Mouse (Mus musculus): ENCODE measurements around the gene Nrxn2.

Nrxn2 gene

DNA sequence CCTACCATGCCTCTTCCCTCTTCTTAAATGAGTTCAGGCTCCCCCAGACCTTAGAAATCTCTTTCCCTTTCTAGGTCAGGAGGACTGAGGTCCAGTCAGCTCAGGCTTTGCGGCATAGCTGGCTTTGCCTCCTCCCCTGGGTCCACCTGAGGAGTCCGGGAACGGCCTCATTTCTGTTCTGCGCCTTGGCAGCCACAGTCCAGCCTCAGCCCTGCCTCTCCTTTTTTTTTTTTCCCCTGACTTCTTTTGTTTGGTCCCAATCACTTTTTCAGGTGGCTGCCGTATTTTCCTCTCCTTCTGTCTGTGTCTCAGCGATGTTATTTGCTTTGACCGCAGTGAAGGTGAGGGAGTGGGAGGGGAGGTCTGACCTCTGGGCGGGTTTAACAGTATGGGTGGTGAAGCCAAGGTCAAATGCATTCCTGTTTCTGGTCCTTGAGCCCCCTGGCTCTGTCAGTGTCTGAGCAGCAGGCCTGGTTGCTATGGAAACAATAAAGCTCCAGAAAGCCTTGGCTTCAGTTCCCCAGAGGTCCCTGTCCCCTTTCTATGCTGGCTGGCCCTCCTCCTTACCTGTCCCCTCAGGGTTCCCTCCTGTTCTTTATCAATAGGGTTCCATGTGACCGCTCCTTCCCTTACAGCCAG is 34.3 kb downstream of the Nrxn2 start:
- DNase-seq = peak in 1 of 2 experiments; percentile 19

DNA sequence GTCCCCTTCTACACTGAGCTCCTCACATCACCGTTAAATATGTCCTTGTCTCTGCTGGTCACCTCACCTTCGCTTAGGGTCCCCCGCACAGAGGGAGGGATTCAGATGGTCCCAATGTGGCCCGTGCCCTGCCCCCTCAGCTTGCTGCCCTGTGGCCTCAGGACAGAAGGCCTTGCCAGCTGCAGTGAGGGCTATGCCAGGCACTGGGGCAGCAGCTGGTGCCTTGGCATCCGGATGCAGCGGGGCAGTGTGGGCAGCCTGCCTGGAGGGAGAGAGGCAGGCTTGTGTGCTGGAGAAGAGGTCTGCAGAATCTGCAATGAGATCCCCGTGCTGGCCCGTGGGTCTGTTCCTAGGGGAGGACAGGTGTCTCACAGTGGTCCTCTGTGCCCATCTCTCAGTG is 34.8 kb downstream of the Nrxn2 start:
- peak; percentile 56 to 72 for DNase-seq

DNA sequence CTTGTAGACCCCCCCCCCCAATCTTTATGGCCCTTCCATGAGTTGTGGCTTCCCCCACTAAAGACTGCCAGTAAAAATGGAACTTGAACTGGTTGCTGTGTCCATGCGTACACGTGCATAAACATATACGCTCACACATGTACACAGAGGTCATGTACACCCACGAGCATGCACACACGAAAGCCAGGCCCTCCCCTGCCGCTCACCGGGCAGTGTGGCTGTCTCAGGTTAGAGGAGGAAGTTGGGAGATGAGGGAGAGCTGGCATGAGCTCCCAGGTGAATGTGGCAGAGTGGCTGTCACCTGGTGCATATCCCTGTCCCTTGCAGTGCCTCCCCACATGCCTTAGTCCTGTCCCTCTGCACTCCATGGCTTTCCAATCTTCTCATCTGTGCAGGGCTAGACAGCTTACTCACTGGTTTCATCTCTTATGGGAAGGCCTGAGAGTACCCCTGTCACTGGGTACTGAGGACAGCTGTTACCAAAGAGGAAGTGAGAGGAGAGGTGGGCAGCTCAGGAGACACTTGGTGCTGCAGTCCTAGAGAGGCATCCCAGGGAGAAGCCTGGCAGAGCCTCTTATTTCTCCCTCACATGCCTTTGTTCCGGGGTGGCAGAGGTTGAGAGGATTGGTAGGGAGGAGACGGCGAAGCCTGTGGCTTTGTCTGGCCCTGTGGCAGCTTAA is 35.6 kb downstream of the Nrxn2 start:
- DNase-seq = no peak

DNA sequence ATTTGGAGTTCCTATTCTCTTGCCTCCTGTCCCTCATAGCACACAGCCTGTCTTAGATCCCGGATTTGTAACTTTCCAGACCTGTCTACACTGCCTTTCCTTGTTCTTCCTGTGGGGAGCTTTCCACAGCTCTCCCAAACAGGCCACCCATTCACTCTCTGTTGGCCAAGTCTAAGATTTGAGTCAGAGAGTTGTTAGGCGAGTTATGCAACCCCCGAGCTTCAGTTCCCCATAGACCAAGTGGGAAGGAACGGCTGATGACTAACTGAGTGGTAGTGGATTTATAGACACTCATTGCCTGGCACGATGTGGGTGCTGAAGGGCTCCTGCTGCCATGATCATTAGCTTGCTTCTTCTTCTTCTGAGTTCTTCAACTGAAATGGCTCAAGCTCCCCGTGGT is 41.0 kb downstream of the Nrxn2 start:
- DNase-seq = no peak

DNA sequence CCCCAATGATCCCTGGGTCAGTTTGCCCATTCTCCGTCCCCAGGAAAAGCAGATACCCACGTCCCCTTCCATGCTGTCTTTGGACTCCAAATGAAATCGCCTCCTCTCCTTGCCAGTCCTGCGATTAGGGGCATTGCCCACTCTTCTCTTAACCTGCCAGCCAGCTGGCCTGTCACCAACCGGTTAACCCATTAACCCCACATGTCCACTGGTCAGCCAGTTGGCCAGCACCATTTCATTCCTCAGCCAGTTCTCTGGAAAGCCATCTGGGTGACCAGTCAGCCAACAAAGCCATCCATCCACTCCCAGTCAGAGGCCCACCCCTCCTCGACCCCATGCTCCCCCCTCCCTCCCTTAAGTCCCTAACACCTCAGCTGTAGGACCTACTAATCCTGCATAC is 44.3 kb downstream of the Nrxn2 start:
- no peak for DNase-seq

DNA sequence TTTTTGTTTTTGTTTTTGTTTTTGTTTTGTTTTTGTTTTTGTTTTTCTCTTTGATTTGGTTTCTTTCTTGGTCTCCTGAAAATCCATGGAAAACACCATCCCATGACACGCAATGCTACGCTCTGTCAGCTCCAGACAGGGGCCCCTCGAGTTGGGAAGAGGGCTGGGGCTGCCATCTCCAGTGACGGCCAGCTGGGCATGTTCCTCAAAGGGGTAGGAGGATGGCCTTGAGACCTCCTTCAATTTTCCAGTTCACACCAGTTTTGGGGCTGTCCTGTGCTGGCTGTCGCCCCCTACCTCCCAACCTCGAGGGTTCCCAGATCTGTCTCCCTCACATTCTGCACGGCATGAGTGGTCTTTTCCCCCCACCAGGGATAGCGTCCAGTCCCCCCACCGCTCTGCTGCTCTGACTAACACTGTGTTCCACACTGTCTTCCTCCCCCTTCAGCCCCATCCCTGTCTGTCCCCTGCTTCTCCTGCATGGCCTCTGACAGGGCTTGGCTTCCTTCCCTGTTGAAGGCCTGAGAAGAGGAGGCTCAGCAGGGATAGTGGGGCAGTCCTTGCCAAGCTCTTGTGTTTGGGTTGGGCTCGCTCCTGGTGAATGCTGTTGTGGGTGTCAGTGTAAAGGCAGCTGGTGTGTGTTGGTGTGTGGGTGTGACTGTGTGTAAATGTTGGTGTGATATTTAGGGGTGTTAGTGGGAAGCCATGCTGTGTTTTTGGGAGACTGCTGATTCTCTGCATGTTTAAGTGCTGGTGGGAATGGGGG is 46.0 kb downstream of the Nrxn2 start:
- peak in 1 of 2 experiments; percentile 50 for DNase-seq

DNA sequence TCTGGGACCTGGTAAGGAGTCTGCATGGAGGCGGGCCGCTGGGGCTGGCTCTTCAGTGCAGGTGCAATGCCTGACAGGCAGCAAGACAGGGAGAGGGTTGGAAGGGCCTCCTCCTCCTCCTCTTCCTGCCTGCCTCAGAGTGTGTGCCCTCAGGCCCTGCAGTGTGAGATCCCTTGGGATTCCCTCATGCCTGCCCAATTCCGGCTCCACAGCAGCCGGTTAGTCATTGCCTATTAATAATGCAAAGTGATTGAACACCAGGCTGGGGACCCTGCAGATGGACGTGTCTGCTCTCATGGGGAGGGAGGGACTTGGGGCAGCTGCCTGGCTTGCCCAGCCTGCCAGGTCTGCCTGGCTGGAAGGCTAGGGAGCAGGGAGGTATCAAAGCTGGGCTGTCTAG is 46.6 kb downstream of the Nrxn2 start:
- no peak for DNase-seq

DNA sequence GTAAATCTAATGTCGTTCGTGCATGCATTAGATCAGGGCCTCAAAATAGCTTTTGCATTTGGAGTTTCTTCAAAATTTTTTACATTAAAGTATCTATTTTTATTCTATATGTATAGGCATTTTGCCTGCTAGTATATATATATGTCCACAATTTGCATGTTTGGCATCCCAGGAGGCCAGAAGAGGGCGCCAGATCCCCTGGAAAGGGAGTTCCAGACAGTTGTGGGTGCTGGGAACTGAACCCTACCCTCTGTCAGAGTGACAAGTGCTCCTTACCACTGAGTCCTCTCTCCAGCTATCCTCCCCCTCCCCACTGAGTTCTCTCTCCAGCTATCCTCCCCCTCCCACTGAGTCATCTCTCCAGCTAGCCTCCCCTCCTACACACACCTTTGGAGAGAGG is 48.4 kb downstream of the Nrxn2 start:
- no peak for DNase-seq

DNA sequence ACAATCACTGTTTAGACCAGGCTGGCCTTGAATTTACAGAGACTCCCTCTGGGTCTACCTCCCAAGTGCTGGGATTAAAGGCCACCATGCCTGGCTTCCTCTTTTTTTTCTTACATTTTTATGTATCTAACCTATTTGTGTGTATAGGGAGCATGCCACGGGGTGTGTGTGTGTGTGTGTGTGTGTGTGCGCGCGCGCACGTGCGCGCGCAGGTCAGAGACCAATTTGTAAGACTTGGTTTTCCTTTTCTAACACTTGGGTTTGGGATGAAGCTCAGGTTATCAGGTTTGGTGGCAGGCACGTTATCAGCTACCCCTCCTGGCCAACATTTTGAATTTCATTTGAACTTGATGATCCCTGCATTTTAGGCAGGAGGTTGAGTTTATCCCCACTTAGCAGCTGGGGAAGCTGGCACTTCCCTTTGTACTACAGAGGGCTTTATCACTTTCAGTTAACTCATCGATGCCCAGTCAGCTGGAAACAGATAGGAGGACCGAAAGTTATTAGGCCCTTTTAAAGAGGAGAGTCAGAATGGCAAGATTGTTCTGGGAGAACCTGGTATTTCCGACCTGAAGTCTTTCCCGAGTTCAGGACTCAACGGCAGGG is 48.9 kb downstream of the Nrxn2 start:
- no peak for DNase-seq

DNA sequence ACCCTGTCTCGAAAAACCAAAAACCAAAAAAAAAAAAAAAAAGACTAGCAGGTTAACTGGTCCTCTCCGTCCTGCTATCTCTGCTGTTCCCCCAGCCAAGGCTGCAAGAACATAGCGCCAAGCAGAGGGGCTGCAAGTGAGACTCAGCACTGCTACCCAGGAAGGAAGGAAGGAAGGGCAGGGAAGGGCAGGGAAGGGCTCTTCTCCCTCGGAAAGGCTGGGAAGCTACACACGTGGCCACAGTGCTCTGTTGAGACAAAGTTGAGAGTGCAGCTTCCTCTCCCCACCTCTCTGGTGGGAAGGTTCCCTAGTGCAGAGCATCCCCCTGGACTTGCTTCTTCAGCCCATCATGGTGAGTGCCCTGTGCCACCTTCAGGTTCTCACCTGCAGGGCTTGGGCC is 53.1 kb downstream of the Nrxn2 start:
- DNase-seq = no peak

DNA sequence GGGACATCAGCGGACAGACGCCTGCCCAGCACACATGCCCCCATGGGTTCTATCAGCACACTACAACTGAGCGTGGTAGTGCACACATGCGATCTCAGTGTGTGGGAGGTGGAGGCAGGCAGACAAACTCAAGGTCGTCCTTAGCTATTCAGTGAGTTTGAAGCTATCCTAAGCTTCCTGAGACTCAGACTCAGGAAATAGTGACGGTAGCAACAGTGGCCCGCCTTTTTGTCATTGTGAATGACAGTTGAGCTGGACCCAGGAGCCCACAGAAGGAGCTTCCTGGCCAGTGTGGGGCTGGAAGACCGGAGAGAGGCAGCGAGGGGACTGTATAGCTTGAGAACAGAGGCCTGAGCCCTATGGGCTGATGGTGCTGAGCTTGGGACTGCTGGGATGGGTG is 54.3 kb downstream of the Nrxn2 start:
- no peak for DNase-seq

DNA sequence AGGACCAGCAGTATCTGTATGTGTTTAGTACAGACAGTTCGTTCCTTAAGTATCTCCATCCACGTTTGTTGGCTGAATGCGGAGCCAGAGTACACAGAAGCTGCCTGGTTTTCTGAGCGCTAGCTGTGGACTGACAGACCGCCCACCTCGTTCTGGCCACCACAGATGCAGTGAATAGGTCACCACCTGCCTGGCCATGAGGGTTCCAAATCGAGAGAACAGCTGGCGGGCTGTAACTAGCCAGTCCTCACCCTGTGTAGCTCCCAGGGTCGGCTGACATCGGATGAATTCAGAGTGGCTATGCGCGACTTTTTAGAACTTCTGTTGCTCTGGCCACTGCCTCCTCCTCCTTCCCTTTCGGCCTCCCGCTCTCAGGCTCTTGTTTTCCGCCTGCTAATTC is 56.2 kb downstream of the Nrxn2 start:
- DNase-seq = no peak

DNA sequence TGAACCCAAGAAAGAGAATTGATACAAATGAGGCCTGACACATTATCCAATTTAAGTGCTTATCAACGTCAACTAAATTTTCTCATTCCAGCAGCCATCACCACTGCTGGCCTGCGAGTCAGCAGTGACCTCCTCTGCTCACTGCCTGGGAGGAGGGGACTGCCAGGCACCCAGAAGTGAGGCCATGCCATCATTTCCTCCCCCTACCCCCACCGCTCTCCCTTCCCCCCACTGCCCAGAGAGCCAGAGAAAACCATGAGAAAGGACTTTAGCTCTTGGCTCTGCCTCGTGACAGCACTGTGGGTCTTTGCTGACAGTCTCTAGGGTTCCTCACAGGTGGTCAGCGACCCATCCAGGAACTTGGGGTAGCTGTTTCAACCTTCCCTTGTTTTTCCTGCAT is 56.6 kb downstream of the Nrxn2 start:
- DNase-seq = no peak

DNA sequence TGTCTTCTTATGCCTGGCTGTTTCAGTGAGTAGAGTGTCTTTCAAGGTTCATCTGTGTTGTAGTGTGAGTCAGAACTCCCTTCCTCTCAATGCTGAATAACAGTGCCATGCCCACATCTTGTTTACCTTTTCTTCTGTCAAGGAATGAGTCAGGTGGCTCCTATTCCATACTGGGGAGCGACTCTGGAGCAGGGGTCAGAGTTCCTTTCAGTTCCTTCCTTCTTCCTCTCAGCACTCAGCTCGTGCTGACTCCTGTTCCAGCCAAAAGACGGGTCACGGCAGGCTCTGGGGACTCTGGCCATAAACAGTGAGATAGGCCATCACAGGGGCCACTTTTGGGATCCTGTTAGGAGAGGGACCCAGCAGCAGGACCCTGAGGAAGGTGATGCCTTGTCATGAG is 58.5 kb downstream of the Nrxn2 start:
- no peak for DNase-seq

DNA sequence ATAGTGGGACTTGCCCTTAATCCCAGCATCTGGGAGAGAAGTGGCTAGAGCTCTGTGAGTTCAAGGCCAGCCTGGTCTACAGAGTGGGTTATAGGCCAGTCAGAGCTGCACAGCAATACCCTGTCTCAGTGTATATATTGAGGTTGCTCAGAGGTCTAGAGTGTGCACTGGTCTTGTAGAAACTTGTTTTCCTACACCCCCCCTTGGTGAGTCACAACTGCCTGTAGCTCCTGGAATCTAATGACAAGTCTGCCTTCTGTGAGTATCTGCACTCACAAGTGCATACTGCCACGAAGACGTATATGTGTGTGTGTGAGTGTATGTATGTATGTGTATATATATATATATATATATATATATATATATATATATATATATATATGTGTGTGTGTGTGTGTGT is 60.0 kb downstream of the Nrxn2 start:
- no peak for DNase-seq

DNA sequence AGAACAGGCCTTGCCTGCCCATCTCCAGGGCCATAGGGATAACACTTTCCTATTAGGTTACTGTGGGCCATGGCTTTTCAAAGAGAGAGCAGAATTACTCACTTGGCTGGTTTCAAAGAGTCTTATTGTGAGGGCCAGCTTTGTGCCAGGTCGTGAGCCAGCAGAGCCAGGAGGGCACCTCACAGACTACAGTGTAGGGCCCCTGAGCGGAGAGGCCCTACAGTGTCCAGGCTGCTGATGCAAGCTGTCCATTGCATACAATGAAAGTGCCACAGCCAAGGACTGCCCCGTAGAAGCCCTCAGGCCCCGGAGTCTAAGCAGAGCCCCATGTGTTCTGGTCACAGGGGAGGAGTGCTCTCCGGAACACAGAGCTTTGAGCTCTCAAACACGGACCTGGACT is 64.4 kb downstream of the Nrxn2 start:
- peak; percentile 46 to 50 for DNase-seq

DNA sequence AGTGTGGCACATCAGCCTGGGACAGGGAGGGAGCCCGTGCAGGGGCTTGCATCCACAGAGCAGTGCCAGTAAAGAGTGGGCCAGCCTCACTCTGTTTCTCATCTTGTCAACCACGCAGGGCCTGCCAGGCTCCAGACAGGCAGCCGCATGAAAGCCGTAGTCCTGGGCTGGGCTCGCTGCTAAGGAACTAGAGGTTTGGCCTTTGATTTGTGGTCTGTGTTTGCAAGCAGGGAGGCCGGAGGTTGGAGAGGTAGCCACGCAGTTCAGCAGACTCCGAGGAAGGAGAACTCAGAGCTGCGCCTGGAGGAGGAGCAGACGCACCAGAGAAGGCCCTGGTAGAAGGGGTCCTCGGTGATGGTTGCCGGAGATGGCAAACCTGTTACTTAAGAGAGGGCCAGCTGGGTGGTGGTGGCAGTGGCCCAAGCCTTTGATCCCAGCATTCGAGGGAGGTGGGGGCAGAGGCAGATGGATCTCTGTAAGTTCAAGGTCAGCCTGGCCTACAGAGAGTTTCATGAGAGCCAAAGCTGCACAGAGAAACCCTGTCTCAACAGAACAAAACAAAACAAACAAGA is 66.6 kb downstream of the Nrxn2 start:
- DNase-seq = no peak

DNA sequence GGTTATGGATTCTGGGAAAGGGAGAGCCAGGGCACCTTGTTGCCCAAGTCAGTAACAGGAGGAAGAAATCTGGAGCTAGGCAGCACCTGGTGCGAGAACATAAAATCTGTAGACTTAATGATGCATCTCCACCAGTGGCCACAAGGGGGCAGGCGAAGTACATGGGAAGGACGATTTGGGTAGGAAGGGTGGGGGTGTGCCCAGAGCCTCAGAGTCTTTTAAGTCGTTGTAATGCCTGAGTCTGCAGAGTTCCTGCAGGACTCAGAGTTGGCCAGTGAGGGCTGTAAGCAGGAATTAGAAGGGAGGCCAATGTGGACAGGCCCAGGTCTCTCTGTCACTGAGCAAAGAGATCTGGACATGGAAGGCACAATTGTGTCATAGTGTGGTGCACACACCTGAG is 70.5 kb downstream of the Nrxn2 start:
- DNase-seq = peak; percentile 91 to 92

DNA sequence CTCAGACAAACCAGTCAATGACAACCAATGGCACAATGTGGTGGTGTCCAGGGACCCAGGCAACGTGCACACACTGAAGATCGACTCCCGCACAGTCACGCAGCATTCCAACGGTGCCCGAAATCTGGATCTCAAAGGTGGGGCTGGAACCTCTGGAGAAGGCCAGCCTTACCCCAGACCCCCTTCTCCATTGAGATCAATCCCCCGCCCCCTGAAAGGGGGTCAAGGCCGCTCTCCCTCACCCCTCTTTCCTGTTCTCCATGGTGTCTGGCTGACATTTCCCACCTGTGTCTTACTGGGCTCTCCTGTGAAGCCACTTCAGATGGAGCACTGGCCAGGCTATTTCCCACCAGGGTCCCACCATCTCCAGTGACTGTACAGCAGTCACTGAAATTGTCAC is 73.0 kb downstream of the Nrxn2 start:
- DNase-seq = no peak

DNA sequence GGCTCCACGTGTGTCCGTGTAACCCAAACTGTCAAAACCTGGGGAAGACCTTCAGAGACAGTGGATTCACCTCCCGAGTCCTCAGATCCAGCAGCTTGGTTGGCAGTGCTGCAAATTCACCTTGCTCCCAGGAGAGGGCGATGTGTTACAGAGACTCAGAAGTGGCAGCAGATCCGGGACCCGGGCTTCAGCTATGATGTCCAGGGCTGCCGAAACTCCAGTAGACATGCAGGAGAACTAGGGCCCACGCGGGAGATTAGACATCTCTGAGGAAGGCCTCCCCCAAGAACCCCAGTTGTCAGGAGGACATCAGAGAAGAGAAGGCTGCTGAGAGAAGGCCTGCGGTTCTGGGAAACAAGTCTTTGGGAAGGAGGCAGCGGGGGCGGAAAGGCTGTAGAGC is 73.6 kb downstream of the Nrxn2 start:
- peak; percentile 84 to 88 for DNase-seq

DNA sequence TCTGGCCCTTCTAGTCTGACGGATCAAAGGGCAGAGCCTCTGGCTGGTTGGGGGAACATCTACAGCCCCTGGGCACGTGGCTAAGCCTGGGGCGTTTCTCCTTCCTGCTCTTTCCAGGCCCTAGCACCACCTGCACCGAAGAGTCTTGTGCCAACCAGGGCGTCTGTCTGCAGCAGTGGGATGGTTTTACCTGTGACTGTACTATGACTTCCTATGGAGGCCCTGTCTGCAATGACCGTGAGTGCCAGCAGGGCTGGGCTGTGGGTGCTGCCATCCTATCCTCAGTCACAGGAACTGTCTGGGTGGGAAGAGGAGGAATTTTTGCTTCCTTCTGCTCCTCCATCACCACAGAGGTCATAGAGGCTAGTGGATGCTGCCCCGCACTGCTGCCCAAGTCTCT is 74.7 kb downstream of the Nrxn2 start:
- no peak for DNase-seq

DNA sequence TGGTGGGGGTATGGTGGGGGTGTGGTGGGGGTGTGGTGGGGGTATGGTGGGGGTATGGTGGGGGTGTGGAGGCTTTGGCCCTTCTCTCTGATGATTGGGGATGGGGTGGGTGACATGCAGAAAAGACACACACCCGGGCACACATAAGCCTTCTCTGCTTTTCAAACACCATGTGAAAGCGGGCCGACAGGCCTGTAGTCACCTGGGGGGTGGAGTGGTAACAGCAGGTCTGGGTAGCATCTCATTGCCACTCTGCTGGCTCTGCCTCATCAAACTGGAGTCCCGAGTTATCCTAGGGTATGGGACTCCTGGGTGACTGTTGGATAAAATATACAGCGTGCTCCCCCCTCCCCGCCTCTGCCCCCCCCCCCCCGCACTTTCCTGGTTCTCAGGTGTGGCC is 75.5 kb downstream of the Nrxn2 start:
- DNase-seq = no peak

DNA sequence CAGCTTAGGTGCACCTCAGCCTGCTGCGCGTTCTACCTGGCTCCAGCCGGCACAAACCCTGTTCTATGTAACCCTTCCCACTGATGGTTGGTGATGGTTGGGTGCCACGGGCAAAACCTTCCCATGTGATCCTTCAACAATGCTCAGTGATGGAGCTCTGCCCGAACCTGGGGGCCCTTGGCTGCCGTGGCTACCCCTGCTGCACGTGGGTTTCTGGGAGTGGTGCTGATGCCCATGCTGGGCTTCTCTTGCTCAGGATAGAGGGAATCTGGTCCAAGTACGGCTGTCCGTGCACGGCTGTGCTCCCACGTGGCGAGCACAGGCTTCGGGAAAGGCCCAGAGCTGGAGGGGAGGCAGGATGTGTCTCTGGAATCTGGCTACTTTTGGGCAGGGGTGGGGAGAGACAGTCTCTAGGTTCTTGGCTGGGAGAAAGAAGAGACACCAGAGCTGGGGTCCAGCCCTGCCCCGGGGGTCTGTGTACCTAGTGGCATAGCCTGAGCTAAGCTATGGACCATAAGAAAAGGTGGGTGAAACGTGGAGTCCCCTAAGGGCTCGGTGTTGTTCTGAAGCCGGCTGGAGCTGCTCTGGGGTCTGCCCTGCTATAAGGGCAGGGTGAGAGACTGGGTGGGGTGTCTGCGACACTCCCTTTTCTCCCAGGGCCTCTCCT is 76.1 kb downstream of the Nrxn2 start:
- no peak for DNase-seq
